Mouse (Mus musculus): ENCODE measurements at regions not wholly inside any gene's neighbourhood (a gene's known extent, or its start where the extent isn't known, plus 50 kb on each side); places are given as distances from the start of the nearest gene placed in this dataset.
"Not testable (repeated sequence)": the region's sequence is repeated elsewhere in the genome, so short reads cannot be mapped to it uniquely, and the experiment has no call there.

GRCm38 (mm10) chr5:14309981-14310380 lies 204.7 kb upstream of the Pclo start:
- intact Hi-C loops (cut with DNase I) = no loop called here
- DNase-seq (ENCODE audit: low spot score in 2 of 2) = no peak

DNA sequence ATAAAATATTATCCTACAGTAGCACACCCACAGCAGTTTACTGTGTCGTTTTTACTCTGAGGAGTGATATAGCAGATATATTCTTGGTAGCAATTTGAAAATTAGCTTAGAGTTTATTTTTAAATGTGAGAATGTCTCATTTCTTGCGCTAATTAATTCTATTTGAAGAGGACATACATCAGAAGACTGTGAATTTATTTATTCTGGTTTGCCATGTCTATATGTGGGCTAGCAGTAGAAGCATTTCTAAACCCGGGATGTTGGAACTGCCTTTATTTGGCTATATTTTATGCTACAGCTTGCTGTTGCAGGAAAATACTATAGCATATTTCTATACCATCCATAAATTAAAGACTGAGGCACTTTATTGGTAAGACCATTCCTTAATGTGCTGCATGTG lies 203.0 kb upstream of the Pclo start:
- peak in 1 of 2 experiments; percentile 17 for DNase-seq (ENCODE audit: low spot score in 2 of 2)

GRCm38 (mm10) chr5:14320216-14320615 lies 194.5 kb upstream of the Pclo start:
- peak; percentile 26 to 68 for DNase-seq (ENCODE audit: low spot score in 2 of 2)
- intact Hi-C loops (cut with DNase I) = no loop called here

More for the DNA sequence above, 203.0 kb upstream of the Pclo start:
- intact Hi-C loops (cut with DNase I) = no loop called here

GRCm38 (mm10) chr5:14322000-14322399 lies 192.7 kb upstream of the Pclo start:
- intact Hi-C loops (cut with DNase I) = no loop called here
- DNase-seq (ENCODE audit: low spot score in 2 of 2) = peak in 1 of 2 experiments; percentile 23

DNA sequence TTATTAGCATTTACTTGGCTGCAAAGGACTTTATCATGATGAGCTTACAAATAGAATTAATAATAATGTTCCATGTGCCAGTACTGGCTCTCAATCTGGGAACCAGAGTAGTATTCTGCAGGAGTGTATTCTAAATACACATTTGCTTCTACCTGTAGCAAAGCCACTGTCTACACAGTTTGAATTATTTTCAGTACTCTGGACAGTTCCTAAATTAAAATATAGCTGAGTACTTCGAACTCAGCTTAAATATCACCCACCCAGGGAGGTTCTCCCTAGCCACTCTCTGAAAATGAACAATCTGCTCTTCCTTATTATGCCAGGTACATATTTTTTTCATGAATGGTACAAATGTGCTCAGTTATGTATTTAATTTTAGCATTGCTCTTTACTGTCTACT lies 154.3 kb upstream of the Pclo start:
- intact Hi-C loops (cut with DNase I) = no loop called here
- DNase-seq (ENCODE audit: low spot score in 2 of 2) = no peak

GRCm38 (mm10) chr5:14389184-14389890 lies 125.4 kb upstream of the Pclo start:
- DNase-seq (ENCODE audit: low spot score in 2 of 2) = peak; percentile 64 to 83
- intact Hi-C loops (cut with DNase I) = no loop called here

- intact Hi-C loops (cut with DNase I) = loop anchor here (5.0 kb wide), 2 partner anchors 136 to 416 kb away; no protein-coding TSS in a partner anchor
- peak in 1 of 2 experiments; percentile 55 for DNase-seq (ENCODE audit: low spot score in 2 of 2)
Observed at GRCm38 (mm10) chr5:14391793-14392192, 122.9 kb upstream of the Pclo start.

DNA sequence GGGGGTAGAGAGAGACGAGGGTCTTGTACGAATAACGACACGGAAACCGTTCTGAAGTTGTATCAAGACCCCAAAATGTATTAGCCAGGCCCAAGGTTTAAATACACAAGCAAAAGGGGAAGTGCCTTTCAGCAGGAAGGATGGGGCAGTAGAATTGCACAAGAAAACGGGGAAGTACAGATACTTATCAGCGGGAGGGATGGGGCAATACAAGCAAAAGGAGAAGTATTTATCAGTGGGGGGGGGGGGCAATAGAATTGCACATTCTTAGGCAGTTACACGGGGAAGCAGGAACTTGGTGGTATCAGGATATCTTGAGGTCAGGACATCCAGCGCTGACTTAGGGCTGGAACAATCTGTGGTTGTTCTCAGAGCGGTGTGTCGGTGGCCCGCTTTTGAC lies 111.3 kb upstream of the Pclo start:
- DNase-seq (ENCODE audit: low spot score in 2 of 2) = not testable (repeated sequence)

DNA sequence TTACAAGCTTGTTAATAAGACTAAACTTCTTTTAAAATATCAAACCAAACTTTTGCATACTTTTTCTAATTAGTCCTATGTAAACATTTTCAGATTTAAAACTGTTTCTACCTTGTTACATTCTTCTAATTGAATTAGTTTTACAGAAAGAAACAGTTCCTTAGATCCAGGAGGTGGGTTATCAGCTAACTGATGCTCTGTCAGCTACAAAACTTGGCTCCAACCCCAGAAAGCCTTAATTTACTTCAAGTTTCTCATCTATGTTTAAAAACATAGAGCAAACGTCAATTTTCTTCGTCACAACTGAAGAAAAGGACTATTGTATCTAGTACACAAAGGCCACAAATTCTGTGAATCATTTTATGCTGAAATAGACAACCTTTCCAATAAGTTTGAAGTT lies 110.4 kb upstream of the Pclo start:
- no peak for DNase-seq (ENCODE audit: low spot score in 2 of 2)
- intact Hi-C loops (cut with DNase I) = no loop called here

More for the DNA sequence above, 111.3 kb upstream of the Pclo start:
- intact Hi-C loops (cut with DNase I) = not testable (repeated sequence)

GRCm38 (mm10) chr5:14415234-14415862 lies 99.4 kb upstream of the Pclo start:
- intact Hi-C loops (cut with DNase I) = no loop called here
- peak; percentile 25 to 38 for DNase-seq (ENCODE audit: low spot score in 2 of 2)

DNA sequence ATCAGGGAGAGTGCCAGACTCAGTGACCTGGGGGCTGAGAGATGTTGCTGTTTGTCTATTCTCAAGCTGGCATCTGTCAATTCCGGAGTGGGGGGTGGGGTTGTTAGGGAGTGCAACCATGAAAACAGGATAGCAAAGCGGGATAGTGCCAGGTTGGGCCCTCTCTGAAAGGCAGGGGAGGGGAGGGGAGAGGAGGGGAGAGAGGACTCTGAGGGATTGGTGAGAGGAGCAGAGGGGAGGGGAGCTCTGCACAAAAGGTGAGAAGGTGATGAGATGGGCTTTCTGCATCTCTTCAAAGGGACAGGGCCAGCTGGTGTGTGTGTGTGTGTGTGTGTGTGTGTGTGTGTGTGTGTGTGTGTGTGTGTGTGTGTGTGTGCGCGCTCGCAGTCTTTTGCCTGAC lies 61.6 kb upstream of the Pclo start:
- DNase-seq (ENCODE audit: low spot score in 2 of 2) = no peak
- intact Hi-C loops (cut with DNase I) = no loop called here

Data from left cerebral cortex, postnatal 25 days (tissue).